Mouse (Mus musculus): ENCODE data around the gene Rnaseh2c.

DNA sequence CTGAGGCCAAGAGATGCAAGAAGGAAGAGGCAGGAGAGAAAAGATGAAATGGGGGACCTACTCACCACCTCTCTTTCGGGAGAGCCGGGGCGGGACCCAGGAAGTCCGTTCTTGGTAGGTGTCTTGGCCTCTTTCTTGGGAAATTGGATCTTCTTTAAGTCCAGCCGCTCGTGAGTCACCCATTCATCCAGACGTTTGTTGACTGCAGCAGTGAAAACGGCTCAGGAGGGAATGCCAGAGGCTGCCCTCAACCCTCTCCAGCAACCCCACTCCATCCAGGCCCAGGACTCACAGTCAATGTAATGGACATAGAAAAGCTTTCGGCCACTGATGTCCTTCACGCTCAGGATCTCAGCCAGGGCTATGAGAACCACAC, 7.5 kb downstream of the Rnaseh2c start:
- TF ChIP-seq CTCF (IDR thresholded peaks at IDR 0.05; ENCODE audit: extremely low read depth, insufficient read length, insufficient replicate concordance, low read depth, low read length), result no peak
- TF ChIP-seq POLR2A (IDR thresholded peaks at IDR 0.05; ENCODE audit: low read depth, low read length), result no peak
